In the genomic region with DNA sequence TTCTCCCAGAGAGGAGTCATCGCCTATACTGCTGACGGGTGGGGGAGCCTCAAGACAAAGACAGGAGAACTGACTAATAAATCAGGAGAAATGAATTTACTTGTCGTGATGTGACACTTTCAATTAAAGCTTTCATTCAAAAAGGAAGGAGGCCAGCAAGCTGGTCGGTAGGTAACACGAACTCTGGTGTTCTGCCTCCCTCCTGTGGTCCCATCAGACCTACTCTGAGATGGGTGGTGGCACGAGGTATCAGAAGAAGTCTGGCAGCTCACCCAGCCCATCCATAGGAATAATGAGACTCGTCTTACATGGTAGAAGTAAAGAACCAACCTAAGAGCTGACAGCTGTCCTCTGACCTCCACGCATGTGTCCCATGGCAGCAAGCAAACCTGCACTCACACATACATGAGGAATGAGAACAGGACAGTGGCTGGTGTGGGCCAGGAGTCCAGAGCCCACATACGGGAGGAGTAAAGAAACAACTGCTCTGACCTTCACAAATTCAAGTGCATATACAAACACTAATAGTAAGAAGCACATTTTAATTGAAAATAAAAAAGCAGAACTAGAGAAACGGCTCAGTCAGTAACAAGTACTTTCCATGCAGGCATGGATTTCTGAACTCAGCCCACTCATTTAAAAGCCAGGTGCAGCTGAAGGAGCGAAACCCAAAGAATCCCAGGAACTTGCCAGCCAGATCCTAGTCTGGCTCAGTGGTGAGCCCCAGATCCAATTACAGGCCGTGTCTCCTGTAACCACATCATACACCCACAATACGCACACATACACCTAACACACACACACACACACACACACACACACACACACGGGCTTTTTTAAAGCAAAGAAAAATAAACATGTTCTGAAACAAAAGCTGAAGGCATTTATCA, we compare ENCODE assay signal across 13 mouse cellular contexts. TPM values are rescaled to one million over a fixed set of nuclear protein-coding genes. Genes with fewer than 3 reads are reported as not detected.
DNase-seq lines count a peak whose midpoint lies in the region; ATAC-seq and TF ChIP-seq lines count a peak whose summit lies in the region.
"Had no signal": no experiment of that assay in that cellular context is flagged by ENCODE, and none has a peak within 500 bp of the region (broad histone marks: within the 10 kb centered on the region; RNA-seq: fewer than 3 reads in every experiment).

No protein-coding gene starts in this region.

- peaks cover 14% of the 10 kb centered on the region for H3K4me1 ChIP-seq in hindbrain, embryonic 12.5 days
- H3K4me1 ChIP-seq in hindbrain, embryonic 10.5 days (replicated peaks): peaks cover 19% of the 10 kb centered on the region
- H3K4me1 ChIP-seq in spleen, adult 2 months (ENCODE audit: control insufficient read depth, insufficient read depth, insufficient read length): peaks cover 38% of the 10 kb centered on the region
- no peaks in the 10 kb centered on the region for H3K4me1 ChIP-seq in forebrain, embryonic 14.5 days (ENCODE audit: control insufficient read depth, insufficient read depth, low read length)

- H3K27me3 ChIP-seq in hindbrain, embryonic 12.5 days: no peaks in the 10 kb centered on the region
- H3K27me3 ChIP-seq in hindbrain, embryonic 10.5 days (ENCODE audit: insufficient read depth, poor library complexity, severe bottlenecking): no peaks in the 10 kb centered on the region
- no peaks in the 10 kb centered on the region for H3K27me3 ChIP-seq in spleen, adult 2 months (ENCODE audit: control insufficient read depth, insufficient read depth, low read length)
- H3K27me3 ChIP-seq in forebrain, embryonic 14.5 days (replicated peaks; ENCODE audit: control insufficient read depth, insufficient read depth, low read length): no peaks in the 10 kb centered on the region

- no peak overlapping the region for H3K9ac ChIP-seq in hindbrain, embryonic 12.5 days
- H3K9ac ChIP-seq in forebrain, embryonic 14.5 days (ENCODE audit: low read length): no peak overlapping the region

- H3K27ac ChIP-seq in hindbrain, embryonic 12.5 days: 0 out of 2 replicates have a peak overlapping the region, but pooled peaks have one; percentile 5
- H3K27ac ChIP-seq in hindbrain, embryonic 10.5 days: no peak overlapping the region
- peak overlapping the region; percentile 40; the same call in 1 of the 2 replicates for H3K27ac ChIP-seq in spleen, adult 2 months (ENCODE audit: insufficient read depth, low read length)
- H3K27ac ChIP-seq in forebrain, embryonic 14.5 days (ENCODE audit: low read depth, low read length): no peak overlapping the region
- H3K27ac ChIP-seq: midbrain, embryonic 10.5 days had no signal

- no peaks in the 10 kb centered on the region for H3K36me3 ChIP-seq in hindbrain, embryonic 12.5 days
- H3K36me3 ChIP-seq in hindbrain, embryonic 10.5 days: no peaks in the 10 kb centered on the region
- H3K36me3 ChIP-seq in spleen, adult 2 months (ENCODE audit: control insufficient read depth, insufficient read depth, low read length): no peaks in the 10 kb centered on the region
- H3K36me3 ChIP-seq in forebrain, embryonic 14.5 days (ENCODE audit: control insufficient read depth, insufficient read depth, low read length): no peaks in the 10 kb centered on the region
- H3K36me3 ChIP-seq: midbrain, embryonic 10.5 days had no signal

- H3K4me2 ChIP-seq in hindbrain, embryonic 12.5 days (replicated peaks): no peak overlapping the region
- no peak overlapping the region for H3K4me2 ChIP-seq in forebrain, embryonic 14.5 days (ENCODE audit: low read length)
- H3K4me2 ChIP-seq: liver, embryonic 11.5 days had no signal

- TF ChIP-seq CTCF in spleen, adult 2 months (IDR thresholded peaks at IDR 0.05; ENCODE audit: extremely low read depth, insufficient read depth, insufficient read length, insufficient replicate concordance): peak; percentile 36; the same call in 1 of the 2 replicates

- TF ChIP-seq POLR2A in spleen, adult 2 months (IDR thresholded peaks at IDR 0.05; ENCODE audit: low read depth, low read length): no peak

- no peaks in the 10 kb centered on the region for H3K9me3 ChIP-seq in hindbrain, embryonic 12.5 days (replicated peaks)
- no peaks in the 10 kb centered on the region for H3K9me3 ChIP-seq in hindbrain, embryonic 10.5 days
- no peaks in the 10 kb centered on the region for H3K9me3 ChIP-seq in forebrain, embryonic 14.5 days (replicated peaks; ENCODE audit: control insufficient read depth, low read length)
- H3K9me3 ChIP-seq: G1E; midbrain, embryonic 10.5 days had no signal

- ATAC-seq in hindbrain, embryonic 12.5 days (ENCODE audit: low FRiP score): no peak
- ATAC-seq in erythroblast, adult 5-6 weeks (replicated peaks; ENCODE audit: low FRiP score, poor library complexity, severe bottlenecking): 0 out of 2 replicates have a peak, but pooled peaks have one; percentile 15
- no peak for ATAC-seq in forebrain, embryonic 14.5 days

- no peak for DNase-seq in hindbrain, embryonic 10.5 days (ENCODE audit: low spot score)
- no peak for DNase-seq in spleen, adult 2 months (ENCODE audit: low read depth in 1 of 2, low spot score in 2 of 2)
- DNase-seq in spleen, postnatal 10 days (ENCODE audit: low spot score in 2 of 2): no peak
- DNase-seq in forebrain, embryonic 14.5 days (ENCODE audit: low spot score): no peak
- no peak for DNase-seq in adrenal gland, adult 2 months
- DNase-seq: gastrocnemius, postnatal 36 days; layer of hippocampus, adult 9-11 months; thymus, adult 2 months had no signal

- WGBS in hindbrain, embryonic 12.5 days: 69% methylated on average over 14 of the region's 14 CpGs
- 83% methylated on average over 14 of the region's 14 CpGs for WGBS in hindbrain, embryonic 10.5 days
- 49% methylated on average over 14 of the region's 14 CpGs for WGBS in spleen, adult 2 months
- WGBS in forebrain, embryonic 14.5 days: 77% methylated on average over 14 of the region's 14 CpGs

- no peak overlapping the region for H3K4me3 ChIP-seq in hindbrain, embryonic 12.5 days
- H3K4me3 ChIP-seq in hindbrain, embryonic 10.5 days: no peak overlapping the region
- H3K4me3 ChIP-seq in spleen, adult 2 months (ENCODE audit: extremely low read depth, insufficient read depth, insufficient read length): no peak overlapping the region
- no peak overlapping the region for H3K4me3 ChIP-seq in forebrain, embryonic 14.5 days (ENCODE audit: low read depth, low read length)
- H3K4me3 ChIP-seq: midbrain, embryonic 10.5 days had no signal

RNA-seq across cellular contexts. Expression of gene Ankrd11, which starts 37.8 kb away (rescaled TPM):
- polyA plus RNA-seq in hindbrain, embryonic 12.5 days (2016; fragmentation: Nextera tagmentation; extraction: Ambion mirVana): 87.0 and 90.1 TPM in 2 replicates
- 31.4 and 34.3 TPM in 2 replicates for polyA plus RNA-seq in hindbrain, embryonic 10.5 days (2016; fragmentation: Nextera tagmentation; extraction: Ambion mirVana)
- polyA plus RNA-seq in spleen, adult 2 months (2012; rRNA removed): 76.3 and 77.7 TPM in 2 replicates
- total RNA-seq in erythroblast, adult 5-6 weeks (2015; ENCODE audit: low replicate concordance): 39.3 and 53.4 TPM in 2 replicates
- 78.6 and 121 TPM in 2 replicates for total RNA-seq in erythroblast, adult 5-6 weeks (2017; ENCODE audit: low replicate concordance)
- polyA plus RNA-seq in forebrain, embryonic 14.5 days (2014; fragmentation: Nextera tagmentation; extraction: Ambion mirVana): 32.1 and 34.9 TPM in 2 replicates
- 10 to 100 TPM; 65.4 to 86.9 TPM for total RNA-seq in adrenal gland, adult 2 months (2021)
- polyA plus RNA-seq in adrenal gland, adult 2 months (2012; rRNA removed): 54.8 and 88.0 TPM in 2 replicates

RNA-seq across cellular contexts. Expression of gene Spg7, which starts 58.5 kb away (rescaled TPM):
- polyA plus RNA-seq in hindbrain, embryonic 12.5 days (2016; fragmentation: Nextera tagmentation; extraction: Ambion mirVana): 62.6 and 63.9 TPM in 2 replicates
- 56.6 and 58.2 TPM in 2 replicates for polyA plus RNA-seq in hindbrain, embryonic 10.5 days (2016; fragmentation: Nextera tagmentation; extraction: Ambion mirVana)
- 62.6 and 74.1 TPM in 2 replicates for polyA plus RNA-seq in spleen, adult 2 months (2012; rRNA removed)
- 10.6 and 14.4 TPM in 2 replicates for total RNA-seq in erythroblast, adult 5-6 weeks (2015; ENCODE audit: low replicate concordance)
- 15.2 and 37.6 TPM in 2 replicates for total RNA-seq in erythroblast, adult 5-6 weeks (2017; ENCODE audit: low replicate concordance)
- polyA plus RNA-seq in forebrain, embryonic 14.5 days (2014; fragmentation: Nextera tagmentation; extraction: Ambion mirVana): 34.2 and 38.2 TPM in 2 replicates
- 10 to 100 TPM; 78.4 to 80.1 TPM for total RNA-seq in adrenal gland, adult 2 months (2021)
- 246 and 255 TPM in 2 replicates for polyA plus RNA-seq in adrenal gland, adult 2 months (2012; rRNA removed)

Comparison
In these comparisons a context has a peak if more than half of its experiments do, and no peak if none do; other contexts are left out.
1. H3K27ac ChIP-seq: peak in hindbrain, embryonic 12.5 days (single experiment) and spleen, adult 2 months (single experiment); none in hindbrain, embryonic 10.5 days (single experiment) and forebrain, embryonic 14.5 days (single experiment).